Mouse (Mus musculus) liver, adult (tissue): ENCODE data around the gene D630045J12Rik.

Source experiments
- GATA4 ChIP-seq: IDR thresholded peaks from 2 replicates; pipeline ENCODE4 v1.6.1; 2014; ENCODE audit warnings: mild to moderate bottlenecking, low read length; ENCODE audit not compliant: insufficient replicate concordance

The D630045J12Rik gene

DNA sequence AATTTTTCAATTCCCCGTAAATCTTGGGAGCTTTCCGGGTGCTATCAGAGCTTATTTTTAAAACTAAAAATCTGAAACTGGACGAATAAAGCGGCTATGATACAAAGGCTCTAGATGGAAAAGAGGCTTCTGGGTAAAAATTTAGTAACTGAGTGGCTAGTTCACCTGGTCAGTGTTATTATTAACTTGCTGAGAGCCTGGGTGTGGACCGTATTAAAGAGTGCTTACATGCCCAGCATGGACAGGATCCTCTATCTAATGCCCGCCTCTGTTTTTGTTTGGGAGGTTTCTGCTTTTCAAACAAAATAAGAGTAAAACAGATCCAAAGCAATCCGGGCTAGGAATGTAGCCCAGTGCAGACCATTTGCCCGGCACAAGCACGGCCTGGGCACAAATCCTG lies 113.4 kb downstream of the D630045J12Rik start:
- no peak for TF ChIP-seq GATA4

- no peak for TF ChIP-seq GATA4
Measured at GRCm38 (mm10) chr6:38139086-38139485, 114.7 kb downstream of the D630045J12Rik start.

DNA sequence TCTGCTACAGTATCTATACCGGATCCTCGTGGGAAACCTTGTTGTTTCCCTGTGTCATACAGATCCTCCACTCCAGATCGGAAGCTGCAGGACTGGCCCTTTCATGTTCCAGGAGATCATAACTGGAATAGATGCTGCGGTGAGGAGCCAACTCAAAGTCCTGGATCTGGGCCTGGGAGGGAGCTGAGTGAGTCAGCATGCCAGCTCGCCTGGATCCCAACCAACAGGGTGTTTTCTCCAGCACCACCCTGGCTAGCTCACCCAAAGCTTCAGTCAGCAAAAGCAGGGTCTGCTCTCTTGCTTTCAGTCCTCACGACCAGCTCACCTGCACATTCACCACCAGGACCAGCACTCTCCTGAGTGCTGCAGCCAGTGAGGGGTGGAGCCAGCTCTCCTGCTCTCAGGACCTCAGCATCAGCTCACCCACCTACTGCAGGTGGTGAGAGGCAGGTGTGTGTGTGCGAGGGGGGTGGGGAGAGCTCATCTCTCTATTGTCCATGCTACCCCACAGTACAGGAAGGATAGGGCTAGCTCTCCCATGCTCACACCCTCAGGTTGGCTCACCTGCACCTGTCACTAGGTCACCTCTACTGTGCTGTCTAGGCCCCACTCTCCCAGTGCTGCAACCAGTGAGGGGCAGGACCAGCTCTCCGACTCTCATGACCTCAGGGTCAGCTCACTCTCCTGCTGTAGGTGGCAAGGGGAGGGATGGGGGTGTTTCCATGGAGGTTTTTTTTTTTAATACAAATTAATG lies 118.8 kb downstream of the D630045J12Rik start:
- no peak for TF ChIP-seq GATA4

- no peak for TF ChIP-seq GATA4
Measured at GRCm38 (mm10) chr6:38131801-38132231, 122.0 kb downstream of the D630045J12Rik start.

- TF ChIP-seq GATA4 = no peak
Measured at GRCm38 (mm10) chr6:38129883-38130282, 123.9 kb downstream of the D630045J12Rik start.

GRCm38 (mm10) chr6:38128115-38128514 lies 125.7 kb downstream of the D630045J12Rik start:
- no peak for TF ChIP-seq GATA4

DNA sequence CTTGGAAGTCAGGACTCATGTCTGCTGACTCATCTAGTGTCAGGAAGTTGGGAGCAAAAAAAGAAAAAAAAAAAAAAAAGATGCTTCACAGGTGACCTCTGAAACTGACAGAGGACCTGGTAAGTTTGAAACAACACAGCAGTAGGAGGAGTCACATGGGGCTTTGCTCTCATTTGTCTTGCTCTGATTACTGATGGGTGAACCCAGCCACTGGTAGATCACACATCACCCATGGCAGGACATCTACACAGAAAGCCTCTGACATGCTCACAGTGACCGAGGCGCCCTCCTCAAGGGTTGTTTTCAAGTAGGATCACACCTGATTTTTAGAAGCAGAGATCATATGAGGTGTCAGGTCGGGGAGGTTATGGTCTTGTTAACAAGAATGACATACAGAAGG lies 128.3 kb downstream of the D630045J12Rik start:
- no peak for TF ChIP-seq GATA4

GRCm38 (mm10) chr6:38124882-38125281 lies 128.9 kb downstream of the D630045J12Rik start:
- no peak for TF ChIP-seq GATA4

- TF ChIP-seq GATA4 = no peak
Measured at GRCm38 (mm10) chr6:38124207-38124835, 129.5 kb downstream of the D630045J12Rik start, which contains the start of gene Atp6v0a4. TSS of gene Atp6v0a4 (minus strand) at chr6:38124586.

DNA sequence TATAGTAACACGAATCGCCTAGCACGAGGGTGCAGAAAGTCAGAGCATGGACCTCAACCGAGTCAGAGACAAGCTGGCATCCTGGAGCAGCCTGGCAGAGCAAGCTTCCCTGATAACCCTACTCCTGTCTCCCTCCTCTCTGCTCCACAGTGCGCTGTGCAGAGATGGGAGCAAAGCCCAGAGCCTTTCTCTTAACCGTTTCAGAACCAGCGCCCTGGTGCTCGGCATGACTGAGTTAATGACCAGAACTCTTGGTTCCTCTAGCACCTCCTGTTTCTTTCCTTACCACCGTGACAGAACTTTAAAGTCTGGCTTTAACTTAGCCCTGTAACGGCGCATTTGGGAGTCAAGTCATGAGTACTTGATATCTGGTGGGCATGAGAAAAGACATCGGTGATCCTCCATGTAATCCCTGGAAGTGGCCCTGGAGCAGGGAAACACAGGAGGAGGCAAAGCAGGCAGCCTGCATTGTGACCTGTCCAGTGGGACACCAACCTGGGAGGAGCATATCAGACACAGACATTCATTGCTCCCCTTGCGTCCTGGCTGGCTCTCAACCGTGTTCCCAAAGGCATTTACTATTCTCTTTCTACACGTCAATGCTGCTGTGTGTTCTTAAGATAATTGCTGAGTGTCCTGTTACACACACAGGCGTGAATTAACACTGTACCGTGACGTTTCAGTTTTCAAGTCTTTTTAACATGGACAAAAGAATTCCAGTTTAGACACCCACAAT lies 130.2 kb downstream of the D630045J12Rik start:
- TF ChIP-seq GATA4 = no peak

DNA sequence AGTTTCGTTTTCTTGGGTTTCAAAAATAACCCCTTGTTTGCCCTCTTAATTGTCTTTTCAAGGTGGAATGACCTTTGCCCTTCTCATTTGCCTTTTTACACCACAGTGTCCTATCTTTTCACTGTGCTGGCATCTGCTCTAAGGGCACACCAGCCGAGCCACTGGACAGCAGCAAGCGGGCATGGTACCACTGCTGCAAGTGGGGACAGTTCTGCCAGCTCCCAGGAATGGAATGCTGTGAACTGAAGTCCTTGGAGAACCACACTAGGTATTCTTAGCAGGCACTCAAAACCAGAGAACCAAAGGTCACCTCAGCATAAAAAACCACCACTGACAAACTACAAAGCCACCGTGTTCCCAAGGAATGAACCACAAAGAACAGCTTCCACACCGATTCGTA lies 131.0 kb downstream of the D630045J12Rik start:
- TF ChIP-seq GATA4 = no peak

GRCm38 (mm10) chr6:38121843-38122242 lies 132.0 kb downstream of the D630045J12Rik start:
- no peak for TF ChIP-seq GATA4

DNA sequence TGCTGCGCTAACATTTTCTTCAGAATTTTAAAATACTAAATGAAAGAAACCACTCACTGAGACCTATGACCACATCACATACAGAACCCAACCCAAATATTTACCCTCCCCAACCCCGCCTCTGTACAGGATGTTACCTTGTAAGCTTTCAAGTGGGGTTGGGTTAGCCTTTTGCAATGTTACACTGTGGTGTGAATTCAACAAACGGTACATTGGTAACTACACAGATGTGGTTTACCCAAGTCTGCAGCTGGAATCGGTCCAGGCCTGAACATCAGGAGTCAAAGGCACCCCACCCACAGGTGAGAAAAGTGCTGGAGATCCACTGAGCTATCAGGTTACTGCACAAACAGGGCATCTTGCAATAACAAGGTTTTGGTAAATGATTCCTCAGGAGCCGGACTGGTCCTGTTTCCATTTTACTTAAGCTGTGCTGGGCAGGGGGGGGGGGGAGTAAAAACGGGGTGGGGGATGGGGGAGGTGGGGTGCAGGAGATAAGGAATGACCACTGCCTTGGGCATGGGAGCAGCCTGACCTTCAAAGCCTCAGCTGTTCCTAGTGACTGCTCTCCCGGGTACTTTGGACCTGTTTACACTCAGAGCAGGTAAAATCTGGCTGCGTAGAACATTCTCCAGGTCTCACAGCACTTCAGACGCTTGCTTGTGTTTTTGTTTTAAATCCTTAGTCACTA lies 133.0 kb downstream of the D630045J12Rik start:
- TF ChIP-seq GATA4 = no peak

DNA sequence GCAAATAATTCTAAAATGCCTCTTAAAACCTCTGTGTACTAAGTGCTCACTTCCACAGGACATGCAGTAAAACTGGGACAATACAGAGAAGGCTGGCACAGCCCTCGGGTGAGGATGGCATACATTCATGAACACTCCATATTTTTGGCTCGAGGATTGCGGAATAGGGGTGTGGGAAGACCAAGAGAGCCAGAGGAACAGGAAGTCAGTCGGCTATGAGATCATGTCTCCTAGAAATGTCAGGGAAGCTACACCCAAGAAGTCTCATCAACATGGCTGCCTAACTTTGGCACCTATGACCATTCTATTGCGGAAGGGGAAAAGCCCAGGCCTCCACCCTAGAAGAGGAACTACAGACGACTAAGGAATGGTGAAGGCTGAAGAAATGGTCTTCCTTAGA lies 135.5 kb downstream of the D630045J12Rik start:
- TF ChIP-seq GATA4 = no peak

- no peak for TF ChIP-seq GATA4
Measured at GRCm38 (mm10) chr6:38116107-38116770, 137.6 kb downstream of the D630045J12Rik start.
